ENCODE assay signal across 28 mouse cellular contexts in genomic region chr4:138892655-138893054, GRCm38 (mm10). TPM values are rescaled to one million over a fixed set of nuclear protein-coding genes. Genes with fewer than 3 reads are reported as not detected.
DNase-seq lines count a peak whose midpoint lies in the region; ATAC-seq and TF ChIP-seq lines count a peak whose summit lies in the region.
"Had no signal": no experiment of that assay in that cellular context is flagged by ENCODE, and none has a peak within 500 bp of the region (broad histone marks: within the 10 kb centered on the region; RNA-seq: fewer than 3 reads in every experiment).

No protein-coding gene starts in this region.

- H3K27ac ChIP-seq in embryonic facial prominence, embryonic 11.5 days (replicated peaks; ENCODE audit: low read depth, low read length): no peak overlapping the region
- H3K27ac ChIP-seq in embryonic facial prominence, embryonic 10.5 days (replicated peaks): no peak overlapping the region
- H3K27ac ChIP-seq in layer of hippocampus, adult 2 months: no peak overlapping the region
- H3K27ac ChIP-seq: heart, embryonic 13.5 days; hindbrain, embryonic 14.5 days; limb, embryonic 12.5 days; liver, embryonic 12.5 days; lung, embryonic 15.5 days; midbrain, embryonic 15.5 days had no signal

- H3K9ac ChIP-seq in embryonic facial prominence, embryonic 11.5 days (replicated peaks; ENCODE audit: low read length): no peak overlapping the region
- H3K9ac ChIP-seq: forebrain, postnatal 0 days; heart, embryonic 13.5 days; hindbrain, embryonic 14.5 days; limb, embryonic 12.5 days; liver, embryonic 12.5 days; lung, embryonic 15.5 days; midbrain, embryonic 15.5 days had no signal

- TF ChIP-seq CTCF in layer of hippocampus, adult 2 months (conservative IDR thresholded peaks at IDR 0.05): no peak

- ATAC-seq in embryonic facial prominence, embryonic 11.5 days (replicated peaks; ENCODE audit: insufficient number of reproducible peaks, low FRiP score, low TSS enrichment, low read depth): 0 out of 2 replicates have a peak, but pooled peaks have one; percentile 48
- ATAC-seq: forebrain, postnatal 0 days; liver, embryonic 12.5 days; midbrain, embryonic 15.5 days had no signal

- no peak overlapping the region for H3K4me2 ChIP-seq in embryonic facial prominence, embryonic 11.5 days (ENCODE audit: low read depth, low read length)
- H3K4me2 ChIP-seq: heart, embryonic 13.5 days; hindbrain, embryonic 14.5 days; limb, embryonic 12.5 days; liver, embryonic 12.5 days; lung, embryonic 15.5 days; midbrain, embryonic 15.5 days had no signal

- H3K4me3 ChIP-seq in embryonic facial prominence, embryonic 11.5 days (ENCODE audit: low read depth, low read length): no peak overlapping the region
- no peak overlapping the region for H3K4me3 ChIP-seq in embryonic facial prominence, embryonic 10.5 days
- no peak overlapping the region for H3K4me3 ChIP-seq in layer of hippocampus, adult 2 months
- H3K4me3 ChIP-seq: heart, embryonic 13.5 days; limb, embryonic 12.5 days; liver, embryonic 12.5 days; lung, embryonic 15.5 days; midbrain, embryonic 15.5 days; myocyte had no signal

- DNase-seq in embryonic facial prominence, embryonic 11.5 days (ENCODE audit: low spot score): no peak
- no peak for DNase-seq in embryonic facial prominence, embryonic 10.5 days (ENCODE audit: low spot score)
- peak; percentile 28 for DNase-seq in urinary bladder, postnatal 14 days (ENCODE audit: low spot score)
- no peak for DNase-seq in urinary bladder, postnatal 10 days (ENCODE audit: low spot score)
- DNase-seq in lung, postnatal 14 days: peak; percentile 16
- no peak for DNase-seq in layer of hippocampus, adult 2 months (ENCODE audit: low spot score in 2 of 2)
- no peak for DNase-seq in spleen, postnatal 10 days (ENCODE audit: low spot score in 2 of 2)
- DNase-seq: B cell, adult 2 months; forebrain, postnatal 0 days; heart, adult 18-20 months; heart, postnatal 36 days; thymus, postnatal 25 days had no signal

- H3K4me1 ChIP-seq in embryonic facial prominence, embryonic 11.5 days (ENCODE audit: control insufficient read depth, insufficient read depth, low read length): no peaks in the 10 kb centered on the region
- peaks cover 24% of the 10 kb centered on the region for H3K4me1 ChIP-seq in embryonic facial prominence, embryonic 10.5 days
- H3K4me1 ChIP-seq: heart, embryonic 13.5 days; liver, embryonic 12.5 days; midbrain, embryonic 15.5 days had no signal

- WGBS in embryonic facial prominence, embryonic 11.5 days: 68% methylated on average over 5 of the region's 6 CpGs
- 76% methylated on average over 6 of the region's 6 CpGs for WGBS in embryonic facial prominence, embryonic 10.5 days

- no peaks in the 10 kb centered on the region; the same call in 1 of the 2 replicates for H3K36me3 ChIP-seq in embryonic facial prominence, embryonic 11.5 days (replicated peaks; ENCODE audit: control insufficient read depth, insufficient read depth, low read depth, low read length)
- peaks cover 71% of the 10 kb centered on the region for H3K36me3 ChIP-seq in embryonic facial prominence, embryonic 10.5 days (replicated peaks)

- H3K27me3 ChIP-seq in embryonic facial prominence, embryonic 11.5 days (ENCODE audit: control insufficient read depth, insufficient read depth, low read length): no peaks in the 10 kb centered on the region
- no peaks in the 10 kb centered on the region for H3K27me3 ChIP-seq in embryonic facial prominence, embryonic 10.5 days (replicated peaks; ENCODE audit: low read depth, poor library complexity, severe bottlenecking)
- H3K27me3 ChIP-seq: limb, embryonic 12.5 days; liver, embryonic 12.5 days; lung, embryonic 15.5 days; midbrain, embryonic 15.5 days had no signal

- H3K9me3 ChIP-seq in embryonic facial prominence, embryonic 11.5 days (replicated peaks; ENCODE audit: control insufficient read depth, low read length): no peaks in the 10 kb centered on the region
- H3K9me3 ChIP-seq in embryonic facial prominence, embryonic 10.5 days: no peaks in the 10 kb centered on the region
- H3K9me3 ChIP-seq: heart, embryonic 13.5 days; limb, embryonic 12.5 days; liver, embryonic 12.5 days; lung, embryonic 15.5 days; midbrain, embryonic 15.5 days had no signal

RNA-seq across cellular contexts. Expression of gene Pla2g2e, which starts 14.9 kb away (rescaled TPM):
- not detected in 2 replicates for polyA plus RNA-seq in embryonic facial prominence, embryonic 11.5 days (2014; fragmentation: Nextera tagmentation; extraction: Ambion mirVana)
- not detected in 2 replicates for polyA plus RNA-seq in embryonic facial prominence, embryonic 10.5 days (2016; fragmentation: Nextera tagmentation; extraction: Ambion mirVana)
- not detected for total RNA-seq in layer of hippocampus, adult 2 months (2021)
- total RNA-seq: forebrain, postnatal 0 days; layer of hippocampus, postnatal 14 days; megakaryocyte-erythroid progenitor cell, adult 5-6 weeks had no signal
- polyA plus RNA-seq: forebrain, postnatal 0 days; heart, embryonic 13.5 days; hindbrain, embryonic 14.5 days; intestine, embryonic 14.5 days; limb, embryonic 12.5 days; liver, embryonic 12.5 days; lung, embryonic 15.5 days; midbrain, embryonic 15.5 days; neural tube, embryonic 14.5 days; testis, adult 2 months had no signal

RNA-seq across cellular contexts. Expression of gene Gm13030, which starts 18.9 kb away (rescaled TPM):
- polyA plus RNA-seq in embryonic facial prominence, embryonic 11.5 days (2014; fragmentation: Nextera tagmentation; extraction: Ambion mirVana): not detected in 2 replicates
- not detected in 2 replicates for polyA plus RNA-seq in embryonic facial prominence, embryonic 10.5 days (2016; fragmentation: Nextera tagmentation; extraction: Ambion mirVana)
- total RNA-seq in layer of hippocampus, adult 2 months (2021): not detected
- total RNA-seq: adrenal gland, adult 18-20 months; adrenal gland, postnatal 4 days; forebrain, postnatal 0 days; heart, adult 18-20 months; heart, postnatal 36 days; layer of hippocampus, postnatal 14 days; megakaryocyte-erythroid progenitor cell, adult 5-6 weeks had no signal
- polyA plus RNA-seq: forebrain, postnatal 0 days; heart, embryonic 13.5 days; hindbrain, embryonic 14.5 days; intestine, embryonic 14.5 days; kidney, embryonic 16.5 days; large intestine, adult 2 months; limb, embryonic 12.5 days; liver, embryonic 12.5 days; lung, embryonic 15.5 days; midbrain, embryonic 15.5 days; myocyte; neural tube, embryonic 14.5 days; testis, adult 2 months had no signal

RNA-seq across cellular contexts. Expression of gene Otud3, which starts 21.1 kb away (rescaled TPM):
- polyA plus RNA-seq in embryonic facial prominence, embryonic 11.5 days (2014; fragmentation: Nextera tagmentation; extraction: Ambion mirVana): 3.9 and 4.2 TPM in 2 replicates
- 3.8 and 4.9 TPM in 2 replicates for polyA plus RNA-seq in embryonic facial prominence, embryonic 10.5 days (2016; fragmentation: Nextera tagmentation; extraction: Ambion mirVana)
- total RNA-seq in layer of hippocampus, adult 2 months (2021): 10 to 100 TPM; 10.4 to 13.9 TPM

RNA-seq across cellular contexts. Expression of gene Pla2g5, which starts 29.4 kb away (rescaled TPM):
- 0.87 and 1.5 TPM in 2 replicates for polyA plus RNA-seq in embryonic facial prominence, embryonic 11.5 days (2014; fragmentation: Nextera tagmentation; extraction: Ambion mirVana)
- 0.34 and 0.60 TPM in 2 replicates for polyA plus RNA-seq in embryonic facial prominence, embryonic 10.5 days (2016; fragmentation: Nextera tagmentation; extraction: Ambion mirVana)
- total RNA-seq in layer of hippocampus, adult 2 months (2021): 1 to 10 TPM in 1 of 2 experiments, under 1 TPM in 1; 0.86 to 1.4 TPM
- total RNA-seq: megakaryocyte-erythroid progenitor cell, adult 5-6 weeks had no signal
- polyA plus RNA-seq: limb, embryonic 12.5 days; liver, embryonic 12.5 days had no signal

Comparison
In these comparisons a context has a peak if more than half of its experiments do, and no peak if none do; other contexts are left out.
1. DNase-seq: peak in urinary bladder, postnatal 14 days (single experiment) and lung, postnatal 14 days (single experiment); none in embryonic facial prominence, embryonic 11.5 days (single experiment), embryonic facial prominence, embryonic 10.5 days (single experiment), urinary bladder, postnatal 10 days (single experiment), layer of hippocampus, adult 2 months (0 of 2) and spleen, postnatal 10 days (0 of 2).